In the genomic region with DNA sequence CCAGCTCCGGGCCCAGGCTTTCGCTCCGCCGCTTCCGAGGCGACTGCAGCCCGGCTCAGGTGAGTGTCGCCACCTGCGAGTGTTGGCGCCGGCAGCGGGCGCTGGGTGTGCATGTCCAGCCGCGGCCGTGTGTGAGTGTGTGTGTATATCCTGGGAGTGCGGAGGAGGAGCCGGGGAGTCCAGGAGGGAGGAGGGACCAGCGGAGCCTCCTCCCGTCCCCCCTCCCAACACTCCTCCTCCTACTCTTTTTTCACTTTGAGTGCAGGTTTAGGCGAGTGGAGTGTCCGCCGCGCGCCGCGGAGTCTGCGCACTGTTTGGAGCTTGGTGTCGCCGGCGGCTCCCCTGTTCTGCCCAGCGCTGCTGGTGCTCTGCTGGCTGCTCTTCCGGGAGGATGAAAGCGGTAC, we compare ENCODE assay signal across 8 mouse cellular contexts. TPM values are rescaled to one million over a fixed set of nuclear protein-coding genes. Genes with fewer than 3 reads are reported as not detected.
DNase-seq lines count a peak whose midpoint lies in the region; ATAC-seq and TF ChIP-seq lines count a peak whose summit lies in the region.

Sox21 (minus strand) TSS at position 145 of the 404 bp plus-strand sequence.

- peak; percentile 59 for DNase-seq in kidney, adult 2 months
- no peak for DNase-seq in kidney, adult 18-20 months
- peak; percentile 57 to 59 for DNase-seq in frontal cortex, postnatal 10 days (ENCODE audit: low spot score in 2 of 2)
- no peak for DNase-seq in liver, embryonic 13.5 days
- peak; percentile 84 for DNase-seq in neural tube, embryonic 11.5 days (ENCODE audit: low spot score)
- no peak for DNase-seq in c-Kit-positive CD71-positive TER-119-positive erythroid progenitor cells, embryonic 14.5 days (ENCODE audit: low spot score)

- H3K4me1 ChIP-seq in kidney, adult 2 months (ENCODE audit: control insufficient read depth, insufficient read depth, low read length), result no peaks in the 10 kb centered on the region
- no peaks in the 10 kb centered on the region for H3K4me1 ChIP-seq in bone marrow macrophage, adult 2 months (ENCODE audit: control insufficient read depth, insufficient read depth, low read length)
- peaks cover 32% of the 10 kb centered on the region for H3K4me1 ChIP-seq in kidney, embryonic 15.5 days
- peaks cover 23% of the 10 kb centered on the region for H3K4me1 ChIP-seq in liver, embryonic 13.5 days (replicated peaks)
- peaks cover 5% of the 10 kb centered on the region; the same call in 1 of the 2 replicates for H3K4me1 ChIP-seq in neural tube, embryonic 11.5 days (ENCODE audit: control insufficient read depth, insufficient read depth, low read length)

- WGBS in kidney, adult 2 months, result 1% methylated on average over 34 of the region's 34 CpGs
- under 1% methylated on average over 33 of the region's 34 CpGs for WGBS in kidney, embryonic 15.5 days
- WGBS in liver, embryonic 13.5 days (ENCODE audit: insufficient replicate concordance), result under 1% methylated on average over 34 of the region's 34 CpGs
- 0% methylated on average over 34 of the region's 34 CpGs for WGBS in neural tube, embryonic 11.5 days

- H3K27me3 ChIP-seq in kidney, adult 2 months (replicated peaks; ENCODE audit: control insufficient read depth, insufficient read depth, low read length), result peaks cover 25% of the 10 kb centered on the region
- peaks cover 91% of the 10 kb centered on the region for H3K27me3 ChIP-seq in kidney, embryonic 15.5 days
- H3K27me3 ChIP-seq in liver, embryonic 13.5 days, result peaks cover 86% of the 10 kb centered on the region
- peaks cover 49% of the 10 kb centered on the region for H3K27me3 ChIP-seq in neural tube, embryonic 11.5 days (ENCODE audit: control insufficient read depth, insufficient read depth, low read length)

- peak within 1 kb of the TSS; percentile 4 for H3K4me3 ChIP-seq in kidney, adult 2 months (ENCODE audit: insufficient read depth, low read depth, low read length)
- H3K4me3 ChIP-seq in bone marrow macrophage, adult 2 months (ENCODE audit: insufficient read depth, low read length), result peak within 1 kb of the TSS; percentile 14
- peak within 1 kb of the TSS; percentile 56 for H3K4me3 ChIP-seq in kidney, embryonic 15.5 days (replicated peaks)
- H3K4me3 ChIP-seq in liver, embryonic 13.5 days (replicated peaks), result peak within 1 kb of the TSS; percentile 48
- H3K4me3 ChIP-seq in neural tube, embryonic 11.5 days (ENCODE audit: low read depth, low read length), result peak within 1 kb of the TSS; percentile 55

- peak; percentile 84 for ATAC-seq in kidney, embryonic 15.5 days (replicated peaks; ENCODE audit: low FRiP score)
- peak; percentile 59; the same call in 1 of the 2 replicates for ATAC-seq in liver, embryonic 13.5 days (ENCODE audit: low read depth)
- peak; percentile 70 for ATAC-seq in neural tube, embryonic 11.5 days (ENCODE audit: insufficient read depth, low FRiP score, low TSS enrichment)

- no peak within 1 kb of the TSS for H3K27ac ChIP-seq in kidney, adult 2 months (ENCODE audit: insufficient read depth, low read depth, low read length)
- no peak within 1 kb of the TSS for H3K27ac ChIP-seq in bone marrow macrophage, adult 2 months (ENCODE audit: insufficient read depth, low read depth, low read length)
- no peak within 1 kb of the TSS for H3K27ac ChIP-seq in kidney, embryonic 15.5 days
- no peak within 1 kb of the TSS for H3K27ac ChIP-seq in liver, embryonic 13.5 days
- H3K27ac ChIP-seq in neural tube, embryonic 11.5 days (ENCODE audit: low read depth, low read length), result peak within 1 kb of the TSS; percentile 60

- no peak for TF ChIP-seq POLR2A in kidney, adult 2 months (IDR thresholded peaks at IDR 0.05; ENCODE audit: low read depth, low read length)
- TF ChIP-seq POLR2A in bone marrow macrophage, adult 2 months (IDR thresholded peaks at IDR 0.05; ENCODE audit: borderline replicate concordance, low read depth, low read length), result no peak

- H3K9me3 ChIP-seq in kidney, embryonic 15.5 days (replicated peaks), result no peaks in the 10 kb centered on the region
- H3K9me3 ChIP-seq in liver, embryonic 13.5 days (replicated peaks), result no peaks in the 10 kb centered on the region
- H3K9me3 ChIP-seq in neural tube, embryonic 11.5 days (ENCODE audit: control insufficient read depth, low read length), result no peaks in the 10 kb centered on the region

- TF ChIP-seq CTCF in kidney, adult 2 months (conservative IDR thresholded peaks at IDR 0.05; ENCODE audit: insufficient read depth, insufficient read length, low read depth, low read length), result no peak
- TF ChIP-seq CTCF in bone marrow macrophage, adult 2 months (IDR thresholded peaks at IDR 0.05; ENCODE audit: low read depth, low read length), result no peak

- H3K36me3 ChIP-seq in kidney, adult 2 months (ENCODE audit: control insufficient read depth, insufficient read depth, low read length), result no peaks in the 10 kb centered on the region
- H3K36me3 ChIP-seq in kidney, embryonic 15.5 days, result no peaks in the 10 kb centered on the region
- no peaks in the 10 kb centered on the region for H3K36me3 ChIP-seq in liver, embryonic 13.5 days
- H3K36me3 ChIP-seq in neural tube, embryonic 11.5 days (ENCODE audit: control insufficient read depth, insufficient read depth, low read length), result no peaks in the 10 kb centered on the region

- H3K9ac ChIP-seq in kidney, embryonic 15.5 days, result peak within 1 kb of the TSS; percentile 24
- H3K9ac ChIP-seq in liver, embryonic 13.5 days, result no peak within 1 kb of the TSS
- H3K9ac ChIP-seq in neural tube, embryonic 11.5 days (ENCODE audit: low read length), result peak within 1 kb of the TSS; percentile 88

- H3K4me2 ChIP-seq in kidney, embryonic 15.5 days, result peak within 1 kb of the TSS; percentile 97
- H3K4me2 ChIP-seq in liver, embryonic 13.5 days, result peak within 1 kb of the TSS; percentile 66
- peak within 1 kb of the TSS; percentile 68 for H3K4me2 ChIP-seq in neural tube, embryonic 11.5 days (ENCODE audit: low read depth)

RNA-seq across cellular contexts. Expression of gene Sox21, which starts in this region (rescaled TPM):
- polyA plus RNA-seq in kidney, adult 2 months (2012; rRNA removed), result not detected in 2 replicates
- polyA plus RNA-seq in bone marrow macrophage, adult 2 months (2012; ENCODE audit: insufficient read depth, insufficient read length, missing spikeins), result not detected in 2 replicates
- polyA plus RNA-seq in kidney, embryonic 15.5 days (2015; fragmentation: Nextera tagmentation; extraction: Ambion mirVana), result 0.08 TPM in 1 of 2 replicates, not detected in the other
- polyA plus RNA-seq in liver, embryonic 13.5 days (2015; fragmentation: Nextera tagmentation; extraction: Ambion mirVana), result not detected in 2 replicates
- 10.5 and 12.8 TPM in 2 replicates for polyA plus RNA-seq in neural tube, embryonic 11.5 days (2014; fragmentation: Nextera tagmentation; extraction: Ambion mirVana)

Comparison
In these comparisons a context has a peak if more than half of its experiments do, and no peak if none do; other contexts are left out.
1. RNA of gene Sox21 (polyA plus RNA-seq): 10.5 to 12.8 TPM in neural tube, embryonic 11.5 days; 0.08 TPM in kidney, embryonic 15.5 days, not detected in liver, embryonic 13.5 days, not detected in kidney, adult 2 months and not detected in bone marrow macrophage, adult 2 months; every median in the first group is over 10 times any median in the second.
2. Peak in DNase-seq and H3K4me3 ChIP-seq in kidney, adult 2 months; RNA of the gene not detected or under 1 TPM.
3. Peak in ATAC-seq, H3K4me3 ChIP-seq, H3K9ac ChIP-seq and H3K4me2 ChIP-seq in kidney, embryonic 15.5 days; RNA of the gene not detected or under 1 TPM.
4. Peak in ATAC-seq, H3K4me3 ChIP-seq and H3K4me2 ChIP-seq in liver, embryonic 13.5 days; RNA of the gene not detected or under 1 TPM.
5. DNase-seq: peak in frontal cortex, postnatal 10 days (2 of 2) and neural tube, embryonic 11.5 days (single experiment); none in kidney, adult 18-20 months (single experiment), liver, embryonic 13.5 days (single experiment) and c-Kit-positive CD71-positive TER-119-positive erythroid progenitor cells, embryonic 14.5 days (single experiment).
6. H3K4me3 ChIP-seq: peak in every context shown above with its lines; median percentile 56 in kidney, embryonic 15.5 days; 55 in neural tube, embryonic 11.5 days; 48 in liver, embryonic 13.5 days; 14 in bone marrow macrophage, adult 2 months; 4 in kidney, adult 2 months.
7. Peak in every context shown above with its lines, with median percentiles within 50 percentile points of each other: ATAC-seq and H3K4me2 ChIP-seq.